Mouse (Mus musculus): ENCODE results near the gene Chad.

Gene Chad

DNA sequence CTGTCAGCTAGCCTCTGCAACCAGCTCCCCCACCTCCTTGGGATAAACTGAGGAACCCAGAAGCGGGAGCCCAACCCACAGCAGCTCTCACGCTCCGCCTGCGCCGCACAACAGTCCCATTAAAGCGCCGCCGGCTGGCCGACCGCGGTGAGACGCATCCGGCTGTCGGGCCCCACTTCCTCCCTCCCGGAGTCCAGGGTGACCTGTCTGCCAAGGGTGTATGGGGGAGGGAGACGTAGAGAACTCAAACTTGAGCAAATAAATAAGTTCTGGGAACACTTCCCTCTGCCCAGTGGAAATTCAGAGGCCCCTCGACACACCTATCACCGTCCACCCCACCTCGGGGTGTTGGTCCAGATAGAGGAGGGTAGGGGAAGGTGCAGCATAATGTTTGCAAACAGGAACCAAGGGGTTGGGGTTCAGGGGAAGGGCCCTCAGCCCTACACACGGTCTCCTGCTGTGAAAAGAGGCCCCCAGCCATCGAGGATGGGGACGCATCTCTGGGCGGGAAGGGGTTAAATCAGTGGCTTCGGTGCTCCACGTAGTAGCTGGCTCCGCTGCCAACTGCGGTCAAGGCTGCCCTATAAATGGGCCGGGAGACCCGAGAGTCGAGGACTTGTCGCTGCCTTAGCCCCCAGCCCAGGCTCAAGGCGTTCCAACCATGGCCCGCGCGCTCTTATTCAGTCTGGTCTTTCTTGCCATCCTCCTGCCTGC lies at the start of gene Chad:
Gene Chad (plus strand): TSS at position 611 of the 714 bp plus-strand sequence.
- peak; percentile 40 for DNase-seq

DNA sequence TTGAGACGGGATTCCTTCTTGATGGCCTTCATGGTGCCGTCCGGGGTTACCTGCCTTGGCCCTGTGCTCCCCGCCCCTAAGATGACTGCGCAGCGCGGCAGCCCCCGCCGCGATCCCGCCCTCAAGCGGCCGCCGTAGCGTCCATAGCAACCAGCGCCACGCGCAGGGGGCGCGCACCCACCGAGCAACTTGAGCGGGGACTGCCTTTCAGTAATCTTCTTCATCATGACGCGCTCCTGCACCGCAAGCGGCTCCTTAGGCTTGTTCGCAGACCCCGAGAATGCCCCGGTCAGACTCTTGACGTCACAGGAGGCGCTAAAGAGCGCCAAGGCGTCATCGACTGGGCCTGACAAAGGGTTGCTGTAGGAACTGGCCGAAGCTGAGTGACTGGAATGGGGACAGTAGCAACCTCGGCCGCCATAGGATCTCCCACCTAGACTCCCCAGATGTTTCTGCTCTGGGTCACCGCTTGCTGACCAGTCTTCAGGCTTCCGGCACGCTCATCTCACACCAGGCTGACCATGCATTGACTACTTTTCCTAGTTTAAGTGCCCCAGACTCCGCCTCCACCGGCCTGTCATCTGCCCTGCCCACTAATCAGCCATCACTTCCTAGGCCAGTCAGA lies 43.5 kb upstream of the Chad start, which contains the start of gene Mycbpap:
Gene Mycbpap (minus strand): TSS at position 524 of the 625 bp plus-strand sequence.
- peak; percentile 54 for DNase-seq

DNA sequence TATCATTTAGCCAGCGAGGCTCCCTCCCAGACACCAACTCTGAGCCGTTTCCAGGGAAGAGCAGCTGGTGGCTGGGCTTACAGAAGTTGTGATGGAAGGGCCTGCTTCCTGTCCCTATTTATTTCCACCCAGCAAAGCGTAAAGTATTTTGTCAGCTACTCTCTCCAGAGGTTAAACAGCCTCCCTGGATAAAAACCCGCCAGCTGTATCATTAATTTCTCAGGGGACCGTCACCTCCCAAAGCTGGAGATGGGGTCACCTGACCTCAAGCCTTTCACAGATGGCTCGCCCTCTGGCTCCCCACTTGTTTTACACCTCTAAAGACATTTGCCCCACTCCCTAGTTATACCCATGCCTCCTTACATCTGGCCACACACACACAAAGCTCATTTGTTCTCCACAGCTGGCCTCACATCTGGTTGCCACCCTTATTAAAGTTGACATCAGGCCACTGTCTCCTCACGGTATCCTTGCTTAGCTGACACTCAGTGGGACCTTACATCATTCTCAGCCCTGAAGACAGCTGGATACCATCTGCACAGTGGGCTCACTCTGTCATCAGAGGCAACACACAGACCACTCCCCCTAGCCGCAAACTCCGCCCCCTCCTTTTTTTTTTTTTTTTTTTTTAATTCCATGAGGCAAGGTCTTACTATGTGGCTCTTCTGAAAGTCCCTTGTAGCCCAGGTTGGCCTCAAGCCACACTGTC lies 38.5 kb upstream of the Chad start:
- DNase-seq: no peak

DNA sequence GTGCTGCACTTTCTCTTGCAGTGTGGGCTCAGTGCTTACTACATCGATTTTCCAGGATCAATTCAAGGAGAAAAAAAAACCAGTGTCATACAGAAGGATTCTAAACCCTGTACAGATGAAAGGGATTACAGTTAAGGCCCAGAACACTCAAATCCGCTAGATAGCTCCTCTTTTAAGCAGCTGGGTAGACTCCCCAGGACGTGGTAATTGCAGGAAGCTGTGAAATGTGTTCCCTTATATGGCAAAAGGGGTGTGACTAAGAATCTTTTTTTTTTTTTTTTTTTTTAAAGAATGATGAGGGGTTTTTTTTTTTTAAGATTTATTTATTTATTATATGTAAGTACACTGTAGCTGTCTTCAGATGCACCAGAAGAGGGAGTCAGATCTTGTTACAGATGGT lies 36.0 kb upstream of the Chad start:
- DNase-seq: no peak

DNA sequence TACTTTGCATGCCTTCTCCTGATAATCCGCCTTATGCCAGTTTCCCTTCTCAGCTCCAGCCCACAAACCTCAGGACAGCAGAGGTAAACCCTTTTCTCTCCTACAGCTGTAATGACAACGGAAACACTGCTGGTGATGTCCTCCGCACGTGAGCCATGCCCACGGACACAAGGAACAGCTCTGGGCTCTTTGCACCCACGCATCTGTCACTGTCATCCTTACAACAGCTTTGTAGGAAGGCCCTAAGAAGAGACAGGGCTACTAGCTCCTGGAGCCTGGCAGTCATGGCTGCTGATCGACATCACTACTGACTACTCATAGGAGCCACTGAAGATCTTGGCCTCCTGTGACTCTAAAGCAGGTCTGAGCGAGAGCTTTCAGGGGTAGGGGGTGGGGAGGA lies 31.7 kb upstream of the Chad start:
- DNase-seq: no peak

DNA sequence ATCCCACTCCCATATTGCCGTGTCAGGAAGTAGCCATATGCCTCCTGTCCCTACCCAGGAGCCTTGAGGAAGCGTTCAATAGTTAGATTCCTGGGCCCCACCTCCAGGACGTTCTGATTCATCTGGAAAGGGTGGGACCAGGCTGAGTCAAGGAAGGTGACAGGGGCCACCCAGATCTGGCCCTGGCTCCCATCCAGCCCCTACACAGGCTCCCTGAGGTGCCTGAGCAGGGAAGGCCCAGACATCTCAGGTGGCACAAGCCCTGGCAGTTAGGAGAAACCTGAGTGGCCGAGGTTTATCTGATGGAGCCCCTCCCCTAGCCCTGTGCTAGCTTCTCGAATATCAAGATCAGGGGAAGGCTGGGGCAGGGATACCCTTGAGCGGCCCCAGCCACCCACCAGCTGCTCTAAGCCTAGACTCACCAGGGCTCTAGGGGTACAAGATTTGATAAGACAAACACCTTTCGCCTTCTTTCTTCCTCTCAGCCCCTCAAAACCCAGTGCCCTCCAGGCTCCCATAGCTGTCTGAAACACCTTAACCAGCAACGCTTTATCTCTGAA lies 26.0 kb upstream of the Chad start:
- DNase-seq: no peak

DNA sequence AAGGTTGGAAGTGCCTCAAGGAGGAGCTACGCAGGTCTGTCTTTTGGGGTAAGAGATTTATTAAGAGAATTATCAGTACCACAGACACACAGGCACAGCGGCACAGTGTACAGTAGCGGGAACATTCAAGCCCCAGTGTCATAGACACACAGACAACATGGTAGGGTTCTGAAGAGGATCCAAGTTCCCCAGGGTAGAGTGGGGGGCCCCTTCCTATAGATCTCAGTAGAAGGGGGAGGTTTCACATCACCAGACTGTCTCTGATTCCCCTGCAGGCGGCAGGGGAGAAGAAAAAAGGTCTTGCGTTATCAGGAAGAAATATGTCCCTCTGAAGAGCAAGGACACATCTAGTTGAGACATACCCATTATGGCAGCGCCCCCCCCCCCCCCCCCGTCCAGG lies 25.1 kb upstream of the Chad start:
- DNase-seq: no peak

DNA sequence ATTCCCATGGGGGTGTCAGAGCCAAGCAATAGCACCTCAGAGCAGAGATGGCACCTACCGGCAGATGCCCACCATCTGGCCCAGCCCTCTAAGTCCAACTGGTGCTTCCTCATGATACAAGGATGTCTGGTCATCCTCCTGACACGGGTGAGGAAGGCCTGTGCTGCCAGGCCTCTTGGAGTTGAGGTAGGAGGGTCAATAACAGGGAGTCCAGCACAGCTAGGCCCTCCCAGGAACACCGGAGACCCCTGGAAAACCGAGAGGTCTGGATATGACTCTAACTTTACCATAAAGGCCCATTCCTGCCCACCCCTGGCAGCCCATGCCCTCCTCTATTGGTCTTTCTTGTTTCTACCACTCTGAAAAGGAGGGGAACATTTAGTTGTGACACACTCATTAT lies 22.4 kb upstream of the Chad start:
- no peak for DNase-seq

DNA sequence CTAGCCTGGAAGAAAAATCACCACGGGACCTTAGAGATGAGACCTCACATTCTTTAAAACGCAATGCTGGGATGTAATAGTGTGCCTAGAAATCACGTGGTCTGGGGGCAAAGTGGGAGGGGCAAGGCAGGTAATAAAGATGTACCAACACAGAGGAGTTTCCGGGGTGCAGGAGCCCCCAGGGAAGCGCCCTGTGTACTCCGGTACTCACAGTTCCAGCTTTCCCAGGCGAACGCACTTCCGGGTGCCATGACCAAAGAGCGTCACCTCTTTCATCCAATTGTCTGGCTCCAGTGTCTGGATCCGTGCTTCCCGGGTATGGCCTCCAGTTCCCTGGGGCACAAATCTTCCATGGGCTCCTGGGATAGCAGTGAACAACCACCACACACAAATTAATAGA lies 21.5 kb upstream of the Chad start:
- DNase-seq: no peak

DNA sequence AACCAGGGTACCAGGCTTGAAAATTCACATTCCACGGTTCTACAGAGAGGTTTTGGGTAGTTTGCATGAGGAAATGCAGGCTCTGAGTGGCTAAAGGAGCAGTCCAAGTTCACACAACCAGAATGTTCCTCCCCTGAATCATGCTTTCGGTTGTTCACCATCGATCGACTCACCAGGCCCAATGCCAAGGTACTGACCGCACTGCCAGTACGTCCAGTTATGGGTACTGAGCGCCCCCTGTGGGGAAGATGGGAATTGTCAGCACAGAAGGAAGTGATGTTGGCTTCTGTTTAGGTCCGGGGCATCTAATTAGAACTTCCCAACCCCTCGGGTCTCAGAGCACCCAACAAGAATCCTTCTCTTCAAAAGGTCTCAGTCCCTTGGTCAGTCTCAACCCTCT lies 20.9 kb upstream of the Chad start:
- peak; percentile 96 for DNase-seq

DNA sequence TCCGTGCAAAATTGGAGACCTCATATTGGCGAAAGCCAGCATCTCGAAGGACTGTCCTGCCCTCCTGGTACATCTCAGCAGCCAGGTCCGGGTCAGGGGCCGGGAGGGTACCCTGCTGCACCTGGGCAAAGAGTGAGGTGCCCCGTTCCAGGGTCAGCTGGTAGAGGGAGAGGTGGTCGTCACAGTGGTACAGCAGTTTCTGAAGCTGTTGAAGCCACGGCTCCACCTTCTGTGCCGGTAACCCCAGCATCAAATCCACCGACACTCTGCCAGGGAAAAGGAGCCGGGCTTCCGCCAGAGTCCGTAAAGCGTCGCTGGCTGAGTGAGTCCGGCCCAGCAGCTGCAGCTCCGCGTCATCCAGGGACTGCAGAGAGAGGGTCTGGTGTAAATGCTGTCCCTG lies 20.4 kb upstream of the Chad start:
- DNase-seq: no peak

DNA sequence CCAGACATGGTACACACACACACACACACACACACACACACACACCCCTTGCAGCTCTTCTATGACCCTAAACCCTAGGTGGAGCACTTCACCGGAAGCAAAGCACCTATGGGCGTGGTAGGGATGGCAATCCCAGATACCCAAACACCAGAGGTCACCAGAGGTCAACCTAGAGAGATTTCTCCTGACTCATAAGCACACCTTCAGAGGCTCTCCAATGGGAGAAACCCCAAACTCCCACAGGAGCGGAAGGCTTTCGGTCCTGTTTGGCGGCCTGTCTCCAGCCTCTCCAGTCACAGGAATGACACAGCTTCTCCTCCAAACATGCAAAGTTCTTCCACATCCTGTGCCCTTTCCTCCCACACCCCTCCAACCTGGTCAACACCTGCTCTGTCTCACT lies 18.5 kb upstream of the Chad start:
- DNase-seq: no peak

DNA sequence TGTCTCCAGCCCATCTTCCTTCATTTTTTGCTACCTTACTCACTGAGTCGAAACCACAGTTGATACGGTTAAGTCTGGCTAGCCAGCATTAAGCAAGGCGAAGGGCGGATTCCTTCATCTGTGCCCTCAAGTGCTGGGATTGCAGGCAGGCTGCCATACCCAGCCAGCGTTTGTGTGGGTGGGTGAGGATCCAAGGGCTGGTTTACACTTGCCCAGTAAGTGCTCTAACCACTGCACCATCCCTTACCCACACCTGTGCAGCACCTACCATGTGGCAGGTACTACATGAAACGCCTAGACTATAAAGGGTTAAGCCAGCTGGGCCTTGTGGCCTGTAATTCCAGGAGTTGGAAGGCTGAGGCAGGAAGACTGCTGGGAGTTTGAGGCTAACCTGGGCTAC lies 17.6 kb upstream of the Chad start:
- no peak for DNase-seq

DNA sequence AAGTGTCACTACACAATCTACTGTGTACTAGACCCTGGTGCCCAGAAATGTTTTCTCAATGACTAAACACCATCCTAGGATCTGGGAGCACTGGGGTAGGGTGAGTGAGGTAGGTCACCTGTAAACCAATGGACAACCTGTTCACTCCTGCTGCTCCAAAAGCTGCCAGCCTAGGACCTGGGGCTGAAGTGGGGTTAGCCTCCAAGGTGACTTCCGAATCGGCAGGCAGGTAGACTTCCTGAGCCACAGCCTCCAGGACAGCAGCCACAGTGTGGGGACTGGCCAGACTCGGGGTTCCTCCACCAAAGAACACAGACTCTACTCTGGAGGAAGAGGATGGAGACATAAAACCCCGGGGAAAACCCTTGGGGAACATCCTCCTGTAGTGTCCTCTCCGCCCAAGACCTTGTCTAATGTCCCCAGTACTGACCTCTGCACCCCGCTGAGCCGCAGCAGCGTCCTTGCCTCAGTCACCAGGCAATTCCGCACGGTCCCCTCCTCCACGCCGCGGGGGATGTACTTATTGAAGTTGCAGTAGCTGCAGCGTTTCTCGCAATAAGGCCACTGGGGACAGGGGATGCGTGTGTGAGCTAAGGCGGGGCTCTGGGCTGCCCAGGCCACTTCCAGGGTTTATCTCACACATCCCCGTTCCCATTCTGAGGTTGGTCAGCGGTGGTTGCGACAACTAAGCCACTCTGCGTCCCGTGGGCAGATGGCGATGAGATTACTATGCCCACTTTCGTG lies 16.6 kb upstream of the Chad start:
- DNase-seq: peak; percentile 62

DNA sequence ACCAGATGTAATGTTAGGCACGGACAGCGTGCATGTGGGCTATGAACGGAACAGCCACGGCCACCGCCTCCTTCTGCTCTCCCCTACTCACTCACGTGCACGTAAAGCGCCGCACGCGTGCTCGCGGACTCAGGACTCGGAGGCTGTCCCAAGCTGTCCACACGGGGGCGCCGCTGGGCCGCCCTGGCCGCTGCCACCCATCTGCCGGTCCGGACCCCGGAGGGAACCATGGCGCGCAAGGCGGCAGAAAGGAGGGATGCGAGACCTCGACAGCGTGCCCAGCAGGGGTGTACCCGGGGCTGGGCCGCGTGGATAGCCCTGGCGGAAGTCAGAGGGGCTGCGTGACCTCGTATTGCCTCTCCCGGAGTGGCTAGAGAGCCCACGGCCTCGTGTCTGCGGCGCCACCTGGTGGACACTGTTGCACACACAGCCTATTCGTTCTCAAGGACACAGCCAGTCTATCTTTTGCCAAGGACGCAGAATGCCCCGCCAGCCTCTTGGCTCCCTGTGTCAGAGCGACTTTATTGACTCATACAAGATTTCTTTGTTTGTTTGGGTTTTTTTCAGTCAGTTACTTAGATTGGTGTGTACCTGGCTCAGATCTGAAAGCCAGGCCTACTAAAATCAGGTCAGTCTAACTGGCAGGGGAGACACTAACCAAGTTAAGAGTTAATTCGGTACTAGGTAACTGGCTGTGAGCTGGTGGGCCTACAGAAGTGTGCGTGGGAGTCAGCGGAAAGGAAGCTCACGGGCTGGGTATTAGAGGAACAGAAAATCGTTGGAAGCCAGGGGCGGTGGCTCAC lies 15.8 kb upstream of the Chad start, which contains the start of gene Rsad1:
Gene Rsad1 (minus strand): TSS at position 368 of the 803 bp plus-strand sequence.
- peak; percentile 98 for DNase-seq

DNA sequence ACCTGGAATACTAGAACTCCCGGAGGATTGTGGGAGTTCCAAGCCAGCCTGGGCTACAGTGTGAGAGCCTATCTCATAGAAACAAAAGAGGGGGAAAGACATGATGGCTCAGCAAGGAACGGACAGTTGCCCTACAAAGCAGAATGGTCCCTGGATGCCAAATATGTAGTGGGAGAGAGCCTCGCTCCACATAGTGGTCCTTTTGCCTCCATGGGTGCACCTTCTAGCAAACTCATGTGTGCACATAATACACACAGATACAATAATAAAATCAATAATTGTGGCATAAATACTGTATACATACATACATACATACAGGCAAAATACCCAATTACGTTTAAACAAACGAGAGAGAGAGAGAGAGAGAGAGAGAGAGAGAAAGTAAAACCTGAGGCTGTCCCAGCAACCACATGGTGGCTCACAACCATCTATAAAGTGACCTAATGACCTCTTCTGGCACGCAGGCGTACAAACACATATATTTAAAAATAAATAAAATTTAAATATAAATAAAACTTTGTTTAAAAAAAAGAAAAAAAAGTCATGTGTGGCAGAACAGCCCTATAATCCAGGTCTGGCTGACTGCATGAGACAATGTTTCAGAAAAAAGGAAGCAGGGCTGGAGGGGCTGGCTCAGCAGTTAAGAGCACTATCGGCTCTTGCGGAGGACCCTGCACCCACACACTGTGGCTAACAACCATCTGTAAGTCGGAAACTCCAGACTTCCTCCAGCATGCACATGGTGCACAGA lies 15.0 kb upstream of the Chad start:
- DNase-seq: no peak

DNA sequence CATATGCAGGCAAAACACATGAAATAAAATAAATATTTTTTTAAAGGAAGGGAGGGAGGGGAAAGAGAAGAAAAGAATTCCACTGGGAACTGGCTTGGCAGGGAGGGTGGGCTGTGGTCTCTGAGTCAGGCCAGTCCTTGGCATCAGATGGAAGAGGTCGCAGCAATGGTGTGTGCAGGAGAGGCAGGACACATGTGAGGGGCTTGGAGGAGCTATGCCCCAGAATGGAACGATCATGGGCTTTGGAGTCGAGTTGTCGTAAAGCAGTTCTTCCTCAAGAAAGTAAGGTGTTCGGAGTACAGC lies 14.5 kb upstream of the Chad start:
- no peak for DNase-seq

DNA sequence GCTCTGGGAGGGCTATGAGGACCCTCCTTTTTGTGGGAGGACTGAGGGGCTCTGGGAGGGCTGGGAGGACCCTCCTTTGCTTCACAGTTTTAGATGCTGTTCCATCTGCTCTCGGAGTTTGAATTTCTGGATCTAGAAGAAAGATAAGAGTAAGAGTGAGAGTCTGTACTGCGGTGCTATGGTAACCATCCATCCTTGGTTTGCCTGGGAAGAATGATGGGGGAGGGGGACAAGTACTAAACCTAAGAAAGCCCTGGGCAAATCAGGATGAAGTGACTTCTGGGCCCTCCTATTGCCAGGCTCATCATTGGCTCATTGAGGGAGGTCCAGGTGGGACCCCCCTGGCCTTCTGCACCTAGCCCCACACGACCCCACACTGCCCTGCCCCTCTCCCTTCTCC lies 6.6 kb upstream of the Chad start:
- no peak for DNase-seq

DNA sequence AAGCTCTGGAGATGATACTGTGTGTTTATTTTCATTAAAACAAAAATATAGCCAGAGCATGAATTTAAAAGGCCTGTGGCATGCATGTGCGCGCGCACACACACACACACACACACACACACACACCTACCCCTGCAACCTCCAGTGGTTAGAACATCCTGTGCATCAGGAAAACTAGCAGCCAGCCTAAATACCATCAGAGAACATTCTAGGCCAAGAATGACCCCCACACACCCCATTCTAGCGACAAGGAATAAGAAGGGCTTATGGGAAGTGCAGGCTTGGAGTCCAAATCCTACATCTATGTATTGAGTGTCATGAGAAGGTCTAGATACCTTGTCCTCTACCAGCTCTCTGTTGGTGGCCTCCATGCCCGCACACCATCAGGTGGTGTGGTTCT lies 1.5 kb upstream of the Chad start:
- no peak for DNase-seq

DNA sequence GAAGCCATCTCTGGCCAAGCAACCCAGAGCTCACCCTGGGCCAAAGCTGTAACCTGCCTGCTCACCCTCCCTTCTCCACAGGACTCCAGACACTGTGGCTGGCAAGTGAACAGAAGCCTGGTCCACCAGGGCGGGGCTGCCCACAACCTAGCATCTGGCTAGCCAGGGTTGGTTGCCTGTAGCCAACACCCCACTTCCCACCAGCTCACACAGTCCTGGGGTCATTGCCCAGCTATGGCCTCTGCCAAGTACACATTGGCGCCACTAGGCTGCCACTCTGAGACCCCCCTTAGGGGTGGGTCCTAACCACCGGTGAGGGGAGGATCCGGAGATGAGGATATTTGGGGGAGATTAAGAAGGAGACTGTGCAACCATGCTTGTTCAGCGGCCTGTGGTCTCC lies 1.0 kb upstream of the Chad start:
- DNase-seq: no peak

DNA sequence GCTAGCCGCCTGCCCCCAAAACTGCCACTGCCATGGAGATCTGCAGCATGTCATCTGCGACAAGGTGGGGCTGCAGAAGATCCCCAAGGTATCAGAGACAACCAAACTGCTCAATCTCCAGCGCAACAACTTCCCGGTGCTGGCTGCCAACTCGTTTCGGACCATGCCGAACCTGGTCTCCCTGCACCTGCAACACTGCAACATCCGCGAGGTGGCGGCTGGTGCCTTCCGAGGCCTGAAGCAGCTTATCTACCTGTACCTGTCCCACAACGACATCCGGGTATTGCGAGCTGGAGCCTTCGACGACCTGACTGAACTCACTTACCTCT lies 268 bp downstream of the Chad start:
- no peak for DNase-seq

DNA sequence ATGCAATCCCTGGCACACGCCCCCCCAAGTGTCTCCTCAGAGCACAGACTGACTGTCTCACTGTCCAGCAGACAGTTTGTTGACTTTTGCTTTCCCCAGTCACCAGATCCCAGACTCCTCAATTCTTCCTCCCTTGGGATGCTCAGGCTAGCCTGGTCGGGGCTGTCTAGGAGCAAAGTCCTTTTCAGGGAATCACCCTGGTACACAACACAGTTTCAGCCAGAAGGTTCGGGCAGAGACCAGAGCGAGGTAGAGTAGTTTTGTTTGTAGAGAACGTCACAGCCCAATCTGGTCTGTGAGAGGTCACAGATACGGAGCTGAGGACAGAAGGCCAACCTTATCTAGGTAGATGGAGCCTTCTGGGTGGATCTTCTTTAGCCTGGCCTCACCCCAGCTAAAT lies 1.7 kb downstream of the Chad start:
- DNase-seq: no peak

Measured in kidney, adult 9 months (tissue).